Mouse (Mus musculus): ENCODE measurements around the gene Nkx2-5. TPM values are rescaled to one million over a fixed set of nuclear protein-coding genes. Genes with fewer than 3 reads are reported as not detected.

The Nkx2-5 gene
- polyA plus RNA-seq, 1 experiment: not detected

DNA sequence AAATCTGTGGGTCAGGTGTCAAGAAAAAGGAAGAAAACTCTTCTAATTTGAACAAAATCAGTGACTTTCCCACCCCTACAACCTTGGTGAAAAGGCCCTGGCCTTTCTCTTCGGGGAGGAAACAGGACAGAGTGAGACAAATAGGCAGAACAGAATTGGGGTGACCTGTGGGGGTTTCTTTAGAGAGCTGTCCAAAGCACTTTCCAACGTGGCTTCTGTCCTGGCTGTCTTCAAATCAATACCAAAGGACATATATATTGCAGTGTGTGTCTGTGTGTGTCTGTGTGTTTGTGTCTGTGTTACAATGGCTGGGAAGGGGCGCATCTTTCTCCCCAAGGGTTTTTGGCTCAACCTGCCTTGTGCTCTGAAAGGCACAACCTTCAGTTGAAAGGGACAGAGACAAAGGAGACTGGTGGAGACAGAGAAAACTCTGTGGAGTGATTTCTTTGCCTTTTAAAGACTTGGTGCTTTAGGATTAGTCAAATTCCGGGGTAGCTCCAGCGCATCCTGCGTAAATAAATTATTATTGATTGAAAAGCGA lies 1.0 kb downstream of the Nkx2-5 start:
- TF ChIP-seq POLR2A (IDR thresholded peaks at IDR 0.05; ENCODE audit: borderline replicate concordance, insufficient read depth, low read length): no peak
- no peak for TF ChIP-seq CTCF (IDR thresholded peaks at IDR 0.05; ENCODE audit: borderline replicate concordance, insufficient read depth, low read depth, low read length)
- peak in 1 of 2 experiments; percentile 17 for DNase-seq
- WGBS: 4% methylated on average over 7 of the region's 7 CpGs
- Histone ChIP-seq H3K27ac (ENCODE audit: insufficient read depth, low read length) (no peak overlapping the region), H3K4me3 (replicated peaks; ENCODE audit: insufficient read depth, low read depth, low read length) (no peak overlapping the region), H3K27me3 (ENCODE audit: control insufficient read depth, insufficient read depth, low read length) (peaks cover 17% of the 10 kb centered on the region; the same call in 1 of the 2 replicates), H3K4me1 (ENCODE audit: control insufficient read depth, insufficient read depth, low read length) (no peaks in the 10 kb centered on the region)

DNA sequence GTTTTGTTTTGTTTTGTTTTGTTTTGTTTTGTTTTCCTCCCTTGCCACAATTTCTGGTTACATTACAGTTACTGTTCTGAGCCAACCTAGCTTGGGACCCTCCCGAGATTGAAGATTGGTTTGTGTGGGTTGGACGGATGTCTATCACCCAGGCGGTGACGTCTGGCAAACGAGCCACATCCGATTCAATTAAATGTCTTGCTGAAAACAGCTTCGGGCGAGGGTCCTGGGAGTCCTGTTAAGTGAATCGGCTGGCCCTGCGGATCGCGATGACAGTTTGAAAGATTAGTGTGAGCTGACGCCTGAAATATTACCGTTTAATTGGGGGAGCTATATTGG lies 1.6 kb downstream of the Nkx2-5 start:
- 5% methylated on average over 14 of the region's 14 CpGs for WGBS
- TF ChIP-seq POLR2A (IDR thresholded peaks at IDR 0.05; ENCODE audit: borderline replicate concordance, insufficient read depth, low read length) (no peak), CTCF (IDR thresholded peaks at IDR 0.05; ENCODE audit: borderline replicate concordance, insufficient read depth, low read depth, low read length) (no peak)
- Histone ChIP-seq H3K27me3 (ENCODE audit: control insufficient read depth, insufficient read depth, low read length) (peaks cover 17% of the 10 kb centered on the region; the same call in 1 of the 2 replicates), H3K27ac (ENCODE audit: insufficient read depth, low read length) (no peak overlapping the region), H3K4me1 (ENCODE audit: control insufficient read depth, insufficient read depth, low read length) (no peaks in the 10 kb centered on the region), H3K4me3 (replicated peaks; ENCODE audit: insufficient read depth, low read depth, low read length) (no peak overlapping the region)
- DNase-seq: no peak

DNA sequence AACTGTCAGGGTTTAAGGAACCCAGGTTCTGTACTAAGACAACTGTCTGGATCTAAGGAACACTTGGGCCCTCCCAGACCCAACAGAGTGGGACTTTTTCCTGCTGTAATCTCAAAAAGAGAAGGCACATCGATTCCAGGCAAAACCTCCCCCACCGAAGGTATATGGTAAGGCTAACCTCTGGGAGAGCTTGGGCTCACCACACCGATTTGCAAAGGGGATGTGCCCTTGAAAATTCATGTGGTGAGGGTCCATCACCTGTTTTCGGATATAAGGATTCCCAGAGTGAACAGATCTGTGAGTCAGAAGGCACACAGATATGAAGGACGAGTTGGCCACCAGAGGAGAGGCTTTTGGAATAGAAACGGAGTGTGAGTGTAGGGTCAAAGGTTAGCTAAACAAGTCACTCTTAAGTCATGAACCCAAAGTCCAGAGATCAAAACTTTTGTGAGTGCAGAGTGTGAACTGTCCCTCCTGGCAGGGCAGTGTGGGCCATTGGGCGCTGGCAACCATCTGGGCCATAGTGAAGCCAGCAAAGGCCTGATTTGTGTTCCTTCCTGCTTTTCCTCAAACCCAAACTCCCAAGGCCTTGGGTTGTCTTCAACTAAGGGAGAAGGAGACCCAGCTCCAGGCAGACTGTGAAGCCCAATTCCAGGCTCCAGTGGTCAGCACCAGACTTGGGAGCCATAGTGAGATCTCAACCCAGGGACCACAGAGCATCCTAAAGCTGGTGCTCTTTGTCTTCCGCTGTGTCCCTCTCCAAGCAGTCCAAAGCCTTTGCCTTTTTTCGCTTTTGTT lies 2.2 kb downstream of the Nkx2-5 start:
- no peaks in the 10 kb centered on the region for H3K4me1 ChIP-seq (ENCODE audit: control insufficient read depth, insufficient read depth, low read length)
- no peak overlapping the region for H3K27ac ChIP-seq (ENCODE audit: insufficient read depth, low read length)
- TF ChIP-seq CTCF (IDR thresholded peaks at IDR 0.05; ENCODE audit: borderline replicate concordance, insufficient read depth, low read depth, low read length): no peak
- TF ChIP-seq POLR2A (IDR thresholded peaks at IDR 0.05; ENCODE audit: borderline replicate concordance, insufficient read depth, low read length): no peak
- peaks cover 16% of the 10 kb centered on the region; the same call in 1 of the 2 replicates for H3K27me3 ChIP-seq (ENCODE audit: control insufficient read depth, insufficient read depth, low read length)
- WGBS: 19% methylated on average over 9 of the region's 9 CpGs
- H3K4me3 ChIP-seq (replicated peaks; ENCODE audit: insufficient read depth, low read depth, low read length): no peak overlapping the region
- no peak for DNase-seq

DNA sequence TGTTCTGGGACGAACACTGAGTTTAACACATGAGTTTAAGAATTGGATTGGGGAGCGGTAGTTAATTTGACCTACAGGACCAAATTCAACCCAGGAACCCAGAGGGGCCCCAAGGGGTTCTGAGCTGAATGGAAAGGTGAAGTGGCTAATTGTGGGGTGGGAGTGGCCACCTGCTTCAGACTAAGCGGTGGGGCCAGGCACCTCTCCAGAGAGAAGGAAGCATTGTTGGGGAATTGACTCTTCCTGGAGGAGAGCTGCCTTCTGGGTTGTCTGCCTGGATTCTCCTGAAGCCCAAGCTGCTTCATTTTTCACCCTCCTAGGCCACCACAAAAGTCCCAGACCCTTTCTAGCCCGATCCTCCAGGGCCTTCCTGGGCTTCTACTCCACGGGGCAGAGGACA lies 2.8 kb downstream of the Nkx2-5 start:
- TF ChIP-seq POLR2A (IDR thresholded peaks at IDR 0.05; ENCODE audit: borderline replicate concordance, insufficient read depth, low read length) (no peak), CTCF (IDR thresholded peaks at IDR 0.05; ENCODE audit: borderline replicate concordance, insufficient read depth, low read depth, low read length) (no peak)
- Histone ChIP-seq H3K27ac (ENCODE audit: insufficient read depth, low read length) (no peak overlapping the region), H3K4me1 (ENCODE audit: control insufficient read depth, insufficient read depth, low read length) (no peaks in the 10 kb centered on the region; the same call in 1 of the 2 replicates), H3K4me3 (replicated peaks; ENCODE audit: insufficient read depth, low read depth, low read length) (no peak overlapping the region), H3K27me3 (ENCODE audit: control insufficient read depth, insufficient read depth, low read length) (peaks cover 17% of the 10 kb centered on the region; the same call in 1 of the 2 replicates)
- DNase-seq: no peak
- WGBS: 6% methylated on average over 5 of the region's 5 CpGs

DNA sequence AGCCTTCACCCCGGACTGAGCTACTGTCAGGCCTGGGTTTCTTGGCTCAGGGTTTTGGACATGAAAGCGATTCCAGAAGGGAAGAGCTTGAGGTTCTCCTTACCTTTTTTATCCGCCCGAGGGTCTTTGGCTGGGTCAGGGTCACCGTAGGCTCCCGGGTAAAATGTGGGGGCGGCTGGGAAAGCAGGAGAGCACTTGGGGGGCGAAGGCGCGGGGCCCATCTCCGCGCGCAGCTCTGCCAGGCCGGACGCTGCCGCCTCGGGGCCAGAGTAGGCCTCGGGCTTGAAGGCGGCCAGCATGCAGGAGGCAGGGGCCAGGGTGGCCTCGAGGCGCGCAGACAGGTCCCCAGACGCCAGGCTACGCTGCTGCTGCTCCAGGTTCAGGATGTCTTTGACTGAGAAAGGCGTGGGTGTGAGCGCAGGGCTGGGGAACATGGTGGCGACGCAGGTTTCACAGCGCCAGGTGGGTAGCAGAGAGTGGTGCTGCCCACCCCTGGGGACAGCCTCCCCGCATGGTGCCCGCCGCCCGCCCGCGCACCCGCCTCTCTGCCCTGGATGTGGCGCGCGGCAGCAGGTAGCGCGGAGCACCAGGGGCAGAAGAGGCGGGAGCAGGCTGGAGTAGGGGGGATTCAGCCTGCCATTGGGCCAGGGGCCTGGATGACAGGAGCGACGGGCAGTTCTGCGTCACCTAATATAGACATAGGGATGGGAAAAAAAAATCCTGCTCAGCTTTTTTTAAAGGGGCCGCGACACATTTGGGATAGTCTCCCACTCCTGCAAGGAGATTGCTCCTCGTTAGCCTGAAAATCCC lies 3.7 kb downstream of the Nkx2-5 start:
- Histone ChIP-seq H3K27ac (ENCODE audit: insufficient read depth, low read length) (no peak overlapping the region), H3K27me3 (ENCODE audit: control insufficient read depth, insufficient read depth, low read length) (peaks cover 16% of the 10 kb centered on the region; the same call in 1 of the 2 replicates), H3K4me1 (ENCODE audit: control insufficient read depth, insufficient read depth, low read length) (no peaks in the 10 kb centered on the region; the same call in 1 of the 2 replicates), H3K4me3 (replicated peaks; ENCODE audit: insufficient read depth, low read depth, low read length) (no peak overlapping the region)
- WGBS: 1% methylated on average over 48 of the region's 48 CpGs
- TF ChIP-seq POLR2A (IDR thresholded peaks at IDR 0.05; ENCODE audit: borderline replicate concordance, insufficient read depth, low read length) (no peak), CTCF (IDR thresholded peaks at IDR 0.05; ENCODE audit: borderline replicate concordance, insufficient read depth, low read depth, low read length) (no peak)
- DNase-seq: no peak

DNA sequence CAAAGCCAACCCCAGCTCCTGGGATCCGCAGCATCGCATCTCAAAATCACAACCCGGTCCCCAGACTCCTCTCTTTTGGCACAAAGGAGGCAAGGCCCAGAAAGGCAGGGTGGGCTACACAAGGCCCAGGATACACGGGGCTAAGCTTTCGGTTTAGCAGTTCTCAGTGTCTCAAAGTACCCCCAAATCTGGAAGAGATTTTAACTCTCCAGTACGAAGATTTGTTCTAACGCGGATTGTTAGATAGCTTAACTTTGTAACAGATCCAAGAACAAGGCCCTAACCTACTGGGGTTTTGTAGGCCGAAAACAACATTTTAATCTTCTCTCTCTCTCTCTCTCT lies 4.4 kb downstream of the Nkx2-5 start:
- no peak for TF ChIP-seq CTCF (IDR thresholded peaks at IDR 0.05; ENCODE audit: borderline replicate concordance, insufficient read depth, low read depth, low read length)
- no peak for TF ChIP-seq POLR2A (IDR thresholded peaks at IDR 0.05; ENCODE audit: borderline replicate concordance, insufficient read depth, low read length)
- DNase-seq: no peak
- no peak overlapping the region for H3K4me3 ChIP-seq (replicated peaks; ENCODE audit: insufficient read depth, low read depth, low read length)
- H3K27ac ChIP-seq (ENCODE audit: insufficient read depth, low read length): no peak overlapping the region
- 10% methylated on average over 9 of the region's 9 CpGs for WGBS
- peaks cover 13% of the 10 kb centered on the region; the same call in 1 of the 2 replicates for H3K27me3 ChIP-seq (ENCODE audit: control insufficient read depth, insufficient read depth, low read length)
- H3K4me1 ChIP-seq (ENCODE audit: control insufficient read depth, insufficient read depth, low read length): no peaks in the 10 kb centered on the region; the same call in 1 of the 2 replicates

DNA sequence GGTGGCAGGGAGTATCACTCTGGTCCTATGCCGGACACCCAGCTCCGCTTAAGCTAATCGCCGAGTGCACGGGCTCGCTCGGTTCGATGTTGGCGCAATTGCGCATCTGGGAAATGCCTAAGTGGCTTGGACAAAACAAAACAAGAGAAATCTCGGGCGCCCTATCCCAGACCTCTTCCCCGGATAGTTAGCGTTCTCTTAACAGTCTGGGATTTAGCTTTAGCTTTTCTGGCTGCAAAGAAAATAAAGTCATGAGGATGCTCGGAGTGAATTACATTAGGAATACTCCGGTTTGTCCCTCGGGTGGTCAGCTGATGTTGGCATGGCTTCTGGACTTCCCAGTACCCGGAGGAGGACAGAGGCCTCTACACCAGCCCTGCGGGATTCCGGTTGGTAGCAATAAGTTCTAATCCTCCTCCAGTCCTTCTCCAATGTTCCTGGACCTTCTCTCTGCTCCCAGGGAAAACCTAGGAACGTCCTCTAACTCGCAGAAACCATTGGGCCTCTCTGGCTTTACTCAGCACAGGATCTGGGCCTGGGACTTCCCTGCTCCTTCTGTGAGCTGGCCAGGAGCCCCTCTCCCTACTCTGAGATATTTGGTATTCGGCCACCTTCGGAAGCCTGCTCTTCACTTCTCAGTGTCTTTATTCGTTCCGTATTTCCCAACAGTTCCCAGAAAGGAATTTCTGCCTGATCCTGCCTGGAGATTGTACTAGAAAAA lies 4.9 kb downstream of the Nkx2-5 start:
- no peak overlapping the region for H3K4me3 ChIP-seq (replicated peaks; ENCODE audit: insufficient read depth, low read depth, low read length)
- DNase-seq: no peak
- peaks cover 13% of the 10 kb centered on the region; the same call in 1 of the 2 replicates for H3K27me3 ChIP-seq (ENCODE audit: control insufficient read depth, insufficient read depth, low read length)
- WGBS: 3% methylated on average over 26 of the region's 26 CpGs
- TF ChIP-seq POLR2A (IDR thresholded peaks at IDR 0.05; ENCODE audit: borderline replicate concordance, insufficient read depth, low read length): no peak
- no peaks in the 10 kb centered on the region; the same call in 1 of the 2 replicates for H3K4me1 ChIP-seq (ENCODE audit: control insufficient read depth, insufficient read depth, low read length)
- H3K27ac ChIP-seq (ENCODE audit: insufficient read depth, low read length): no peak overlapping the region

Measured in cerebellum, adult 2 months (tissue).